Mouse (Mus musculus): Measurements from ENCODE around the gene Tmcc1. TPM values are rescaled to one million over a fixed set of nuclear protein-coding genes. Genes with fewer than 3 reads are reported as not detected.
A peak's percentile ranks its signal among the peaks of the same experiment; 100 is the strongest.

Gene Tmcc1
- polyA plus RNA-seq, 1 experiment from 2014 or later, result 24.3 TPM

DNA sequence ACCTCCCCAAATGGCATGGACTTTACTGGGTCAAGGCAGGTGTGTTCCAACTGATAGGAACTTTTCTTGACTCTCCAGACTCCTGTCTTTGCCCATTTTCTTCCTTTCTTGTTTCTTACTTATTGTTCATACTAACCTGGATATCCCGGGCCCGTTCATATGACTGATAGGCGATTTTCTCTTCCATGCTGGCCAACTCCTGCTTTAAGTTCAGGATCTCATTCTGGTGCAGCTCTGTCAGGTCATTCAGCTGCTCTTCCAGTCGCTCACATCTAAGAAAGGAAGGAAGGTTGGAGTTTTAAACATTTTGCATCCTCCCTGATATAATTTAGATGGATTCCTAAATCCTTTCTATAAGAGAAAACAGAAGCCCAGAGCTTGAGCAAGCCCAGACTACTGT lies 168.6 kb downstream of the Tmcc1 start:
- CTCF ChIA-PET, result no interaction called here
- ATAC-seq (no peak), DNase-seq (ENCODE audit: low read depth, low spot score) (no peak)
- in situ Hi-C loops (cut with MboI; ENCODE audit: low pct_unique_long_range_greater_than_20kb), result loop anchor here (25.0 kb wide), 1 partner anchor 538 kb away; the partner anchor contains the start of genes Gm5580 and Olfr214
- TF ChIP-seq CTCF (IDR thresholded peaks at IDR 0.05), result no peak
- H3K27me3 ChIP-seq, result no peaks in the 10 kb centered on the region
- POLR2A ChIA-PET, result no interaction called here

DNA sequence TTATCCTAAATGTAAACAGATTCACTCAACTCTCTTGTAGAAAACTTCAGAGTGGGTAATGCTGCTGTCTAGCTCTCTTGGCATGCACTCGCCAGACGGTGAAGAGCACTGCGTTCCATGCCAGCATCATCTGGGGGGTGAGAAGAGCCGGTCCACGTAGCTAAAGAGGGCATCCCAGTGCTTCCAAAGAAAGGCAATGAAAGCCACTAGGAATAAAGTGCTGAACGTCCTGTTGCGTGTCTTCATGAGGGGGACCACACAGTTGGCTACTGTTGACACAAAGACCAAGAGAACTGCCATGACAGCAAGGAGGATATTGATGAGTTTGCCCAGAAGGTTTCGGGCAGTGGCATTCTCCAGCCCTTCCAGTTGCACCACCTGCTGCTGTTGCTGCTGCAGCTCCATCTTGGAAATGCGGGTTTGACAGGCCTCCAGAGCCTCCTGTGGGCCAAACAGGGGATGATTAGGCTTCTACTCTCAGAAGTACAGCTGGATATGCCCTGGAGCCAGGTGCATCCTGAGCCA lies 171.3 kb downstream of the Tmcc1 start:
- no peak for ATAC-seq
- in situ Hi-C loops (cut with MboI; ENCODE audit: low pct_unique_long_range_greater_than_20kb), result no loop called here
- ChIA-PET POLR2A (interaction anchor here (1.1 kb wide), 1 partner anchor 10 kb away, joined by 4 read pairs; no protein-coding TSS in a partner anchor), CTCF (no interaction called here)
- H3K27me3 ChIP-seq, result no peaks in the 10 kb centered on the region
- DNase-seq (ENCODE audit: low read depth, low spot score), result no peak
- no peak for TF ChIP-seq CTCF (IDR thresholded peaks at IDR 0.05)

DNA sequence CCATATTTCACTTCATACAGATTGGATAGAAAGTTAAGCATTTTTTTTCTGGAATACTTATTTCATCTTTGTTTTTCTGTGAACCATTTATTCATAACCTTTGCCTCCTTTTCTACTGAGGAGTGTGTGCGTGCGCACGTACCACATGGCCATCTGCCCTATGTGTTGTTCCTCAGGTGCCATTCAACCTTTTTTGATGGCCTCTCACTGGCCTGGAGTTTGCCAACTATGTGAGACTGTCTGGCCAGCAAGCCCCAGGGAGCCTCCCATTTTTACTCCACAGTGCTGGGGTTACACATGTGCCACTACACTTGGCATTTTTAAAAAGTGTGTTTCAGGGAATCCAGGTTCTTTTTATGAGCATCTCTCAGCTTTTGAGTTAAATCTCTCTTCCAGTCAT lies 177.4 kb downstream of the Tmcc1 start:
- in situ Hi-C loops (cut with MboI; ENCODE audit: low pct_unique_long_range_greater_than_20kb), result no loop called here
- POLR2A ChIA-PET, result no interaction called here
- no peak for ATAC-seq
- no peaks in the 10 kb centered on the region for H3K27me3 ChIP-seq
- DNase-seq (ENCODE audit: low read depth, low spot score), result no peak
- no peak for TF ChIP-seq CTCF (IDR thresholded peaks at IDR 0.05)
- CTCF ChIA-PET, result interaction anchor here (0.8 to 1.2 kb wide), 3 partner anchors 14 to 91 kb away, joined by 3 read pairs; no protein-coding TSS in a partner anchor

DNA sequence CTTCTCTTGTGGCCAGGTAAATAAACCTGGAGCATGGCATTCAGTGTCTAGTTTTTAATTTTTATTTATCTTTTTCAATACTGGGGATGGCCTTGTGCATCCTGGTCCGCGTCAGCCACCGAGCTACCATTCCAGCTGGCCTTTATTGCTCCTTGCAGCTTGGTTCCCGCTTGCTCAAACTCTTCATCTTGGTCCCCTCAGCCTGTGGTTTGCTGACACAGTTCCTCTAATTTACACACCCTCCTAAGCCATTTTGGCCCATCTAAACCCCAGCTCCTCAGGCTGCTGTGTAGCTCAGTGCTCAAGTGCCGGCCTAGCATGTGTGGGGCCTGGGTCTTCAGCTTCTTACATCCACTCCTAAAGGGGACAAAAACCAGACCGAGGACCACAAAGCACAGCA lies 179.2 kb downstream of the Tmcc1 start:
- POLR2A ChIA-PET, result no interaction called here
- no peak for TF ChIP-seq CTCF (IDR thresholded peaks at IDR 0.05)
- CTCF ChIA-PET, result no interaction called here
- DNase-seq (ENCODE audit: low read depth, low spot score) (no peak), ATAC-seq (no peak)
- no peaks in the 10 kb centered on the region for H3K27me3 ChIP-seq
- in situ Hi-C loops (cut with MboI; ENCODE audit: low pct_unique_long_range_greater_than_20kb), result loop anchor here (5.0 kb wide), 1 partner anchor 118 kb away; no protein-coding TSS in a partner anchor

DNA sequence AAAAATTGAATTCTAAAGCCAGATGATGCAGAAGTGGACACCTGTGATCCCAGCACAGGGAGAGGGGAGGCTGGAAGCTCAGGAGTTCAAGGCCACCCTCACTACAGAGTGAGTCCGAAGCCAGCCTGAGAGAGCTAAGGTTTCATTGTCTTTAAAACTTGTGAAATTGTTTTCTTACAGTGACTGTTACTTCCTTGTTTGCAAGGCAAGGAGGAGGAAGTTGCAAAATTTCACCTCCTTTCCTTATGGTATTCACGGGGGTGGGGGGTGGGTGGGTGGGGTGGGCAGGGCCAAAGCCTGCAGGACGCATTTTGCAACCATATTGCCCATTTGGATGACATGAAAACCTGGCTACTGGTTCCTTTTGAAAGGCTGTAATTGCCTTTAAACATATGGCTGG lies 179.6 kb downstream of the Tmcc1 start:
- ChIA-PET CTCF (no interaction called here), POLR2A (no interaction called here)
- DNase-seq (ENCODE audit: low read depth, low spot score), result no peak
- in situ Hi-C loops (cut with MboI; ENCODE audit: low pct_unique_long_range_greater_than_20kb), result loop anchor here (5.0 kb wide), 1 partner anchor 119 kb away; no protein-coding TSS in a partner anchor
- no peaks in the 10 kb centered on the region for H3K27me3 ChIP-seq
- TF ChIP-seq CTCF (IDR thresholded peaks at IDR 0.05), result no peak
- no peak for ATAC-seq

DNA sequence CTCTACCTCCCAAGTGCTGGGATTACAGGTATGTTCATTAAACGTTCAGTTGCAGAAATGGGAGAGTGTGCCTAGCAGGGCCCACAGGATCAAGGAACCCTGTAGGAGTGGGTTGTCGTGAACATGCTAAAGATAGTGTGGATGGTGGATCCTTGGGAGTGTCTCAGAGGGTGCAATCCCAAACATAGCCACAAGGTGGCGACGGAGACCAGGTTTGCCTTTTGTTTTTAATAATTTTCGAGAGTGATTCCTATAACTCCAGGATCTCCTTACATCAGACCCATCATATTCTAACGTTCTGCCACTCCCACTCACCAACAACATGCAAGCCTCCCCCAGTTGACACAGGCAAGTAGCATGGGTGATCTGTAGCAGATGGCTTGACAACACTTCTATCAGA lies 182.7 kb downstream of the Tmcc1 start:
- ATAC-seq (no peak), DNase-seq (ENCODE audit: low read depth, low spot score) (no peak)
- H3K27me3 ChIP-seq, result no peaks in the 10 kb centered on the region
- ChIA-PET CTCF (interaction anchor here (0.7 to 1.0 kb wide), 3 partner anchors 13 to 128 kb away, joined by 3 to 4 read pairs (median 3); no protein-coding TSS in a partner anchor), POLR2A (no interaction called here)
- in situ Hi-C loops (cut with MboI; ENCODE audit: low pct_unique_long_range_greater_than_20kb), result loop anchor here (5.0 kb wide), 1 partner anchor 122 kb away; no protein-coding TSS in a partner anchor
- TF ChIP-seq CTCF (IDR thresholded peaks at IDR 0.05), result no peak

DNA sequence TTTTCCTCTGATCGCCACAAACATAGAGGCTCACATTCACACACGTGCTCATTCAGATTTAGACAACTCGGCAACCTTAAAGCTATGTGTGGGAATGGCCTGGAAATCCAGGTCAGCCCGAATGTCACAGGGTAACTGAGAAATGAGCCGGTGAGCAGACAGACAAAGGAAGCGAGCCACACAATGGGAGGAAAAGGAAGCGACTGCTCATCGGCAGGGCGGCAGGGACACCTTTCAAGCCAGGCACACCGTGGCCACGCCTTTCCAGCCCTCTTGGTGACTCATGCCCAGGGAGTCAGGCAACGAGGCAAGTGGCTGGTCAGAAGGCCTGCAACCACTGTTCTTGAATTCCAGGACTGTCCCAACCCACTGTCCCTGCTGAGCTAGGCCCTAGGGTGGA lies 183.9 kb downstream of the Tmcc1 start:
- in situ Hi-C loops (cut with MboI; ENCODE audit: low pct_unique_long_range_greater_than_20kb), result loop anchor here (5.0 kb wide), 1 partner anchor 107 kb away; no protein-coding TSS in a partner anchor
- ChIA-PET CTCF (interaction anchor here (1.1 to 2.0 kb wide), 3 partner anchors 105 to 108 kb away, joined by 3 to 7 read pairs (median 3); no protein-coding TSS in a partner anchor), POLR2A (no interaction called here)
- no peaks in the 10 kb centered on the region for H3K27me3 ChIP-seq
- no peak for DNase-seq (ENCODE audit: low read depth, low spot score)
- no peak for TF ChIP-seq CTCF (IDR thresholded peaks at IDR 0.05)
- ATAC-seq, result no peak

DNA sequence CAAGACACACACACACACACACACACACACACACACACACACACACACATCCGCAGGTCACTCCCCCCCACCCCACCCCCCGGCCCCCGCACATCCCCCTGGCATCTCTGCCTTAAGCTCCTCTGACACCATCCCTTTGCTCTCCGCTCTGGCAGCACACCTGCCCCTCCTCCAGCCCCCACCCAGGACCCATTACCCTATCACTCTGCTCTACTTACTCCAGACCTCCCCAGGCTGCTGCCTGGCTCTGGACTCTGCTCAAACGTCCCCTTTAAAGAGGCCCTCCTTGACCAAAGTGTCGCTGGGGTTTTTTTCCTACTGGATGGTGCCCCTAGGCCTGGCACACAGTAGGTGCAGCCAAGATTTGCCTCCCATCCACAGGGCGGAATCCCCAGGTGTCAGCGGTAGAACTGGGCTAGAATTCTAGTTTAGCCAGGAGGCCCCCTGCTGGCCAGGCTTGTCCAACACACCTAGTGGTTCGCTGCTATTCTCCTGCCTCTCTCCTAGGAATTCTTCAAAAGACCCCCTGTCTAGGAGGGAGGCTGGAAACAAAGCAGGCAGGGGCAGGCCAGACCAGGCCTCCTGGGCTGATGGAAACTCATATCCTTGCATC lies 185.6 kb downstream of the Tmcc1 start:
- H3K27me3 ChIP-seq, result no peaks in the 10 kb centered on the region
- no peak for TF ChIP-seq CTCF (IDR thresholded peaks at IDR 0.05)
- ChIA-PET POLR2A (interaction anchor here (0.5 kb wide), 1 partner anchor 11 kb away, joined by 3 read pairs; no protein-coding TSS in a partner anchor), CTCF (interaction anchor here (1.2 to 2.0 kb wide), 4 partner anchors 103 to 200 kb away, joined by 3 to 7 read pairs (median 5); partner anchors contain the start of gene Washc2)
- ATAC-seq, result peak; percentile 6
- no peak for DNase-seq (ENCODE audit: low read depth, low spot score)
- in situ Hi-C loops (cut with MboI; ENCODE audit: low pct_unique_long_range_greater_than_20kb), result loop anchor here (5.0 kb wide), 1 partner anchor 105 kb away; no protein-coding TSS in a partner anchor

DNA sequence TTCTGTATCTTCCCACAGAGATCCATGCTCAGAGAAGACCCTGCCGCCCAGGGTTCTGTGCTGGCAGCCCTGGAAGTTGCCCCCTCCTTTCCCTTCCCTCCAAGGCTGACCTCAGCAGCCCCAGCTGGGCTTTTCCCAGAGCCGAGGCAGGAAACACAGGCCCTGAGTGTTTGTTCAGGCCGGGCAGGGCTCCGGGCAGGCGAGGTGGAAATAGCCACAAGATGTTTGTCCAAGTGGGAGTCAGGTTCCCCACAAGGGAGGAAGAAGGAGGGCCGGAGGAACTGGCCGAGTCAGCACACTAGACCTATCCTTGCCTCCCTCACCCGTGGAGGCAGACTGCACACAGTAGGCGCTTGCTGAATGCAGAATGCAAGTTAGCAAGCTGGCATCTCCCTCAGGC lies 186.6 kb downstream of the Tmcc1 start:
- POLR2A ChIA-PET, result no interaction called here
- in situ Hi-C loops (cut with MboI; ENCODE audit: low pct_unique_long_range_greater_than_20kb), result loop anchor here (5.0 kb wide), 1 partner anchor 104 kb away; no protein-coding TSS in a partner anchor
- TF ChIP-seq CTCF (IDR thresholded peaks at IDR 0.05), result no peak
- DNase-seq (ENCODE audit: low read depth, low spot score) (no peak), ATAC-seq (no peak)
- CTCF ChIA-PET, result interaction anchor here (1.4 kb wide), 1 partner anchor 105 kb away, joined by 7 read pairs; no protein-coding TSS in a partner anchor
- H3K27me3 ChIP-seq, result no peaks in the 10 kb centered on the region

DNA sequence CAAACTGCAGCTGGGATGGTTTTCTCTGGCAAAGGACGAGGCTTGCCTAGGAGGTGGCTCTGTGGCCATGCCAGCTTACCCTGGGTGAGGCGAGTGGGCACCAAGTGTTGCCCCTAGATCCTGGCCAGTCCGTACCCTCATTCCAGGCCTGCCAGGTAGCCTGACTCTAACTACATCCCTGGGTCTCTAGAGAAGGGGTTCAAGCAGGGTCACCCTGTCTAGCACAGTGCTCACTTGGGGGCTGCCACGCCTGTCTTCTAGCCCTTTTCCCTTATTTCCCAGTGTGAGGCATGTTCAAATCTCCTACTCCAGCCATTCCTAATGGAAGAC lies 187.4 kb downstream of the Tmcc1 start:
- TF ChIP-seq CTCF (IDR thresholded peaks at IDR 0.05), result no peak
- no peaks in the 10 kb centered on the region for H3K27me3 ChIP-seq
- in situ Hi-C loops (cut with MboI; ENCODE audit: low pct_unique_long_range_greater_than_20kb), result loop anchor here (5.0 kb wide), 1 partner anchor 104 kb away; no protein-coding TSS in a partner anchor
- CTCF ChIA-PET, result interaction anchor here (1.2 to 1.5 kb wide), 3 partner anchors 9 to 105 kb away, joined by 3 to 6 read pairs (median 3); no protein-coding TSS in a partner anchor
- no peak for DNase-seq (ENCODE audit: low read depth, low spot score)
- POLR2A ChIA-PET, result no interaction called here
- no peak for ATAC-seq
